Comparison of ENCODE assay signal across 8 mouse cellular contexts in genomic region chr6:139662462-139662861, GRCm38 (mm10).
DNase-seq lines count a peak whose midpoint lies in the region; ATAC-seq lines count a peak whose summit lies in the region.

No protein-coding gene starts in this region.

- H3K27ac ChIP-seq in embryonic facial prominence, embryonic 14.5 days (replicated peaks; ENCODE audit: low read depth, low read length), result no peak overlapping the region
- H3K27ac ChIP-seq in embryonic facial prominence, embryonic 10.5 days (replicated peaks), result no peak overlapping the region
- no peak overlapping the region for H3K27ac ChIP-seq in limb, embryonic 11.5 days (replicated peaks; ENCODE audit: low read depth, low read length)
- H3K27ac ChIP-seq in limb, embryonic 10.5 days, result no peak overlapping the region

- no peaks in the 10 kb centered on the region for H3K4me1 ChIP-seq in embryonic facial prominence, embryonic 14.5 days (ENCODE audit: control insufficient read depth, insufficient read depth, low read length)
- H3K4me1 ChIP-seq in embryonic facial prominence, embryonic 10.5 days, result no peaks in the 10 kb centered on the region
- no peaks in the 10 kb centered on the region for H3K4me1 ChIP-seq in limb, embryonic 11.5 days (ENCODE audit: control insufficient read depth, insufficient read depth, low read length)
- no peaks in the 10 kb centered on the region for H3K4me1 ChIP-seq in limb, embryonic 10.5 days

- WGBS in embryonic facial prominence, embryonic 14.5 days, result 31% methylated on average over 1 of the region's 1 CpGs
- 61% methylated on average over 1 of the region's 1 CpGs for WGBS in embryonic facial prominence, embryonic 10.5 days
- WGBS in limb, embryonic 11.5 days, result 47% methylated on average over 1 of the region's 1 CpGs
- 39% methylated on average over 1 of the region's 1 CpGs for WGBS in limb, embryonic 10.5 days

- no peaks in the 10 kb centered on the region for H3K36me3 ChIP-seq in embryonic facial prominence, embryonic 14.5 days (ENCODE audit: control insufficient read depth, insufficient read depth, low read length)
- no peaks in the 10 kb centered on the region for H3K36me3 ChIP-seq in embryonic facial prominence, embryonic 10.5 days (replicated peaks)
- no peaks in the 10 kb centered on the region for H3K36me3 ChIP-seq in limb, embryonic 11.5 days (ENCODE audit: control insufficient read depth, insufficient read depth, low read length)
- H3K36me3 ChIP-seq in limb, embryonic 10.5 days, result no peaks in the 10 kb centered on the region

- no peak for ATAC-seq in embryonic facial prominence, embryonic 14.5 days (ENCODE audit: low read depth)
- ATAC-seq in limb, embryonic 11.5 days (ENCODE audit: insufficient number of reproducible peaks, low FRiP score, low TSS enrichment, low read depth), result 0 out of 2 replicates have a peak, but pooled peaks have one; percentile 21
- peak; percentile 52; the same call in 1 of the 2 replicates for ATAC-seq in megakaryocyte-erythroid progenitor cell, adult 5-6 weeks (replicated peaks; ENCODE audit: low FRiP score, low TSS enrichment, poor library complexity, severe bottlenecking)

- peak; percentile 41 for DNase-seq in embryonic facial prominence, embryonic 14.5 days (ENCODE audit: low spot score)
- DNase-seq in embryonic facial prominence, embryonic 10.5 days (ENCODE audit: low spot score), result no peak
- DNase-seq in limb, embryonic 11.5 days (ENCODE audit: low spot score), result no peak
- DNase-seq in limb, embryonic 10.5 days (ENCODE audit: low spot score), result no peak
- peak; percentile 41 for DNase-seq in embryo, embryonic 11 days
- DNase-seq in thymus, postnatal 36 days, result no peak
- no peak for DNase-seq in spleen, postnatal 36 days (ENCODE audit: low spot score in 2 of 2)

- H3K4me2 ChIP-seq in embryonic facial prominence, embryonic 14.5 days (ENCODE audit: low read depth, low read length), result no peak overlapping the region
- H3K4me2 ChIP-seq in limb, embryonic 11.5 days (ENCODE audit: low read depth, severe bottlenecking), result no peak overlapping the region

- H3K9ac ChIP-seq in embryonic facial prominence, embryonic 14.5 days (ENCODE audit: low read depth, low read length), result no peak overlapping the region
- H3K9ac ChIP-seq in limb, embryonic 11.5 days (ENCODE audit: low read length), result no peak overlapping the region

- H3K9me3 ChIP-seq in embryonic facial prominence, embryonic 14.5 days (ENCODE audit: control insufficient read depth, low read length), result peaks cover 9% of the 10 kb centered on the region; the same call in 1 of the 2 replicates
- H3K9me3 ChIP-seq in embryonic facial prominence, embryonic 10.5 days, result no peaks in the 10 kb centered on the region
- no peaks in the 10 kb centered on the region for H3K9me3 ChIP-seq in limb, embryonic 11.5 days (ENCODE audit: control insufficient read depth, low read length)
- H3K9me3 ChIP-seq in limb, embryonic 10.5 days (replicated peaks), result no peaks in the 10 kb centered on the region

- no peak overlapping the region for H3K4me3 ChIP-seq in embryonic facial prominence, embryonic 14.5 days (ENCODE audit: low read depth, low read length)
- no peak overlapping the region for H3K4me3 ChIP-seq in embryonic facial prominence, embryonic 10.5 days
- H3K4me3 ChIP-seq in limb, embryonic 11.5 days (ENCODE audit: low read depth, low read length), result no peak overlapping the region
- H3K4me3 ChIP-seq in limb, embryonic 10.5 days, result no peak overlapping the region

- no peaks in the 10 kb centered on the region for H3K27me3 ChIP-seq in embryonic facial prominence, embryonic 14.5 days (replicated peaks; ENCODE audit: control insufficient read depth, insufficient read depth, low read length)
- no peaks in the 10 kb centered on the region for H3K27me3 ChIP-seq in embryonic facial prominence, embryonic 10.5 days (replicated peaks; ENCODE audit: low read depth, poor library complexity, severe bottlenecking)
- no peaks in the 10 kb centered on the region for H3K27me3 ChIP-seq in limb, embryonic 11.5 days (ENCODE audit: control insufficient read depth, insufficient read depth, low read length)
- no peaks in the 10 kb centered on the region for H3K27me3 ChIP-seq in limb, embryonic 10.5 days (ENCODE audit: low read depth, poor library complexity, severe bottlenecking)

Comparison
In these comparisons a context has a peak if more than half of its experiments do, and no peak if none do; other contexts are left out.
1. DNase-seq: peak in embryonic facial prominence, embryonic 14.5 days (single experiment) and embryo, embryonic 11 days (single experiment); none in embryonic facial prominence, embryonic 10.5 days (single experiment), limb, embryonic 11.5 days (single experiment), limb, embryonic 10.5 days (single experiment), thymus, postnatal 36 days (0 of 2) and spleen, postnatal 36 days (0 of 2).